Mouse (Mus musculus): ENCODE measurements around the gene Tdp2. TPM values are rescaled to one million over a fixed set of nuclear protein-coding genes. Genes with fewer than 3 reads are reported as not detected.
A peak's percentile ranks its signal among the peaks of the same experiment; 100 is the strongest.

The Tdp2 gene
- total RNA-seq (2021) (10 to 100 TPM; 16.7 to 20.7 TPM), polyA plus RNA-seq (2012; rRNA removed) (9.0 and 11.3 TPM in 2 replicates)
- long read RNA-seq, transcript Tdp2-201 (7 exons, 1,957 nt) = major isoform, 23 of 28 reads
- long read RNA-seq, partial matches to known transcripts = 0 of 28 reads
- long read RNA-seq, other reads (novel, unspliced or antisense) = 3 of 28 reads

DNA sequence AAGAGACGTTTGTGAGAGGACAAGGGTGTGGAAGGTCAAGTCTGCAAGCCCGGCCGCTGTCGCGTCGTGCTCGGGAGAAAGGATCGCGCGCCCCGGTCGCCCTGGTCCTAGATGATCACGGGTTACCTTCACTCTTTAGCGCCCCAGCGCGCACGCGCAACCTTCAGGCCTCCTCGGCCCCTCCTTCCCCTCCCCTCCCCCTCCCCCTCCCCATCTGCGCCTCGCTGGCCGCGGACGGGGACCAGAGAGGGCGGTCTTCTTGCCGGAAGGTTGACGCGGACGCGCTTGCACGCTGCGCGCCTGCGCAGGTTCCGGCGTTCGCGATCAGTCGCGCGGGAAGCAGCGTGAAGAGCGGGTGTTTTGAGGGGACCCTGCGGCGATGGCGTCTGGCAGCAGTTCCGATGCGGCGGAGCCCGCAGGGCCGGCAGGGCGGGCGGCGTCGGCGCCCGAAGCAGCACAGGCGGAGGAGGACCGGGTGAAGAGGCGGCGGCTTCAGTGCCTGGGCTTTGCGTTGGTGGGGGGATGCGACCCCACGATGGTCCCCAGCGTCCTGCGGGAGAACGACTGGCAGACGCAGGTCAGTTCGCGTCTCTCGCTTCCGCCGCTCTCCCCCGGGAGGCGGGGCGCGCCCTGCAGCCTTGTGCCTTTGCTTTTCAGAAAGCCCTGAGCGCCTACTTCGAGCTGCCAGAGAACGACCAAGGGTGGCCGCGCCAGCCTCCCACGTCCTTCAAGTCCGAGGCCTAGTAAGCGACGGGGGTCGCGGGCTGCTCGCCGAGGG, at the start of gene Tdp2, which contains the start of gene Acot13:
Gene Tdp2 (plus strand): TSS at position 327 of the 778 bp plus-strand sequence.
Gene Acot13 (minus strand): TSS at position 188 of the 778 bp plus-strand sequence.
- peak; percentile 96 for DNase-seq

DNA sequence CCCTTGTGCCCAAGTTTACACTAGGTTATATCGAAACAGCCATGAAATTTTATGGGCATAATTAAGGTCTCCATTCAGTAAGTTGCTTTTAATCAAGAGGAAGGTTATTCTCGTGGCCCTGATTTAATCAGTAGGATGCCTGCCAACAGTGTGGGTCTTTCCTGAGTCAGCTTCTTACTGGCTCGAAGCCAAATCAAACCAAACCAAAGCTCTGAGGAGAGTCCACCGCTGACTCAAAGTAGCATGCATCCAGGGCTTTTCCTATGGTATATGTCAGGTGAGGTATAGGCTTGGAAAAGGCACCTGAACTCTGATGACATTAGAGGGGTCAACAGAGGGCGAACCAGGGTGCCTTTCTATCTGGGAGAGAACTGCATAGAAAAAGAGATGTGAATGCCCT, 49.6 kb upstream of the Tdp2 start:
- DNase-seq = peak; percentile 87

DNA sequence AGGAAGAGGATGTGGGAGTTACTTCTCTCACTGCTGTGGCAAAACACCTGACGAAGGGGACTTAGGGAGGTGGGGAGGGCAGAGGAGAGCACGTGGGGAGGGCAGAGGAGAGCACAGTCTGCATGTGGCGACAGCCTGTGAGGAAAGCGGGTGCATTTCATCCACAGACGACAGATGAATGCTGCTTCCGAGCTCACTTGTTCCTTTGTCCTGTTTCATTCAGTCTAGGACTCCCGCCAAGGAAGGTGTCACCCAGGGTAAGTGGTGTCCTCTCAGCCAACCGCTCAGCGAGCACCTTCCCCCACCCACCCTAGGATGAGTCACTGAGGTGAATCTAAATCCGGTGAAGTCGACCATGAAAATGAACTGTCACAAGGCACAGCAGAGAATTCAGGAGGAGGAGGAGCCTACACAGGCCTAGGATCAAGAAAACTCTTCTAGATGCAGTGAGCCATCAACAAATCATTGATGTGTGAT, 45.4 kb upstream of the Tdp2 start:
- DNase-seq = peak; percentile 42

DNA sequence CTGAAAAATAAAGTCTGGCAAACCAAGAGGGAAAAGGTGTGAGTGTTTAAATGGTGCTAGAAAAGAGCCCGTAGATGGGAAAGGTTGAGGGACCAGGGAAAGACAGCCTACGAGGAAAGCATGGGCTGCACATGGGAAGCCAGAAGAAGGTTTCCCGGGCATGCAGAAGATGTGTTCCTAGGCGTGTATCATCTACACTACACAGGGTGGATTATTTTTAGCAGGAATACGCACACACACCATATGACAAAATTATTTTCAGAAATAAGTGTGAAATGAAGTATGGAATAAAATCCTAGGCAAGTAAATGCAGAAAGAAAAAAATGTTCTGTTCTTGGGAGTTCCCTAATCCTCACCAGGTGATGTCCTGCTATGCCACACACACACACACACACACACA, 44.0 kb upstream of the Tdp2 start:
- no peak for DNase-seq

DNA sequence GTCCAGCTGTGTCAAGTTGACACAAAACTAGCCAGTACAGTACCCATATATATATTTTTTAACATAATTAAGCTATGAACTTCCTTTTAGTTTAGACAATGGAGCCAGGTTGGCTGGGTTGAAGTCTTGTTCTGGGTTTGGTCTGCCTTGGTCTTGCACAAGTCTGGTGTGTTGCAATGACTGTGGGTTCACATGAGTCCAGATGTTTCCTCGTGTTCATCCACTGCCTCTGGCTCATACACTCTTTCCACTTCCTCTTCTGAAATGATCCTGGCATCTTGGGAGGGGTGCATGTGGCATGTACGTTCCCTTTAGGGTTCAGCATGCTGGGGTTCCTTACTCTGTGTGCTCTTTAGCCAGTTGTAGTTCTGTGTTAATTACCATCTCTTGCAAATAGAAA, 40.1 kb upstream of the Tdp2 start:
- DNase-seq = peak; percentile 61

DNA sequence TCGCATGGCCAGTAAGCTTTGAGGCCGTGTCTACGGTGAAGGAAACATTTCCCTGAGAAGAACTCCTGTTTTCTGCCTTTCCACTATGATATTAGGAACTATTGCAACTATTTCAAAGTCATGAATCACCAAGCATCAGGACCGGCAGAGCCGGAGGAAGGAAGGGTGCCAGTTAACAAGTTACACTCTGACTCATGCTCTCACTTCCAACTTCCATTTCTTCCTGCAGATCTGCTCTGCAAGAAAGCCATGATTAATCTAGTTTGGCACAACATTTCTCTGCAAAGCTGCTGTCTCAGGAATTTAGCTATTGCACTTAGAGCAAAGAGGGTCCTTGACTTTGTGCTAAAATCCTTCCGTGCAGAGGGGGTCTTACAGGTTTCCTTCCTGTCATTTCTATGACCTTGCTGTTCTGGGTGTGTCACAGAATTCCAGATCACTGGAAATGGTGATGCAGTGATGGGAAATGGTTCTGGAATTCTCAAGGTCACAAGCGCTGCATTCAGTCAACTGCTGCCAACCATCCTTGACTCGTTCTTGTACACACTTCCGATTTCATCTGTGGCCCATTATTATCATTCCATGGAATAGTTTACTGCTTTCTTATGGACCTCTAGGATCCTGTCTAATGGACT, 39.0 kb upstream of the Tdp2 start:
- DNase-seq = peak; percentile 64

DNA sequence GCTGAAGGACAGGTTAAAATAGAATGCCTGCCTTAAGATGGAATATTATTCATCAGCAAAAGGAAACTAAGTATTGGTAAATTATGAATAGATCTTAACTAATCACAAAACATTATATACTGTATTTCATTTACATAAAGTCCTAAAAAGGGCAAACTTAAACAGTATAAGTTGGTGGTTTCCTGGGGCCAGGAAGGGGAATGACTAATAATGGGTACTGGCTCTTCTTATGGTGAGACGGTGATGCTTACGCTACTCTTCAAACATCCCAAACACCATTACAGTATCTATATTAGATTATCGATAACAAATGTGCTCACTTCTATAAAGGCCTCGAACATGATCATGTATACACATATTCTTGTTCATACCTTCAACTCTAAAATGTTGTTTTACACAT, 32.8 kb upstream of the Tdp2 start:
- no peak for DNase-seq

DNA sequence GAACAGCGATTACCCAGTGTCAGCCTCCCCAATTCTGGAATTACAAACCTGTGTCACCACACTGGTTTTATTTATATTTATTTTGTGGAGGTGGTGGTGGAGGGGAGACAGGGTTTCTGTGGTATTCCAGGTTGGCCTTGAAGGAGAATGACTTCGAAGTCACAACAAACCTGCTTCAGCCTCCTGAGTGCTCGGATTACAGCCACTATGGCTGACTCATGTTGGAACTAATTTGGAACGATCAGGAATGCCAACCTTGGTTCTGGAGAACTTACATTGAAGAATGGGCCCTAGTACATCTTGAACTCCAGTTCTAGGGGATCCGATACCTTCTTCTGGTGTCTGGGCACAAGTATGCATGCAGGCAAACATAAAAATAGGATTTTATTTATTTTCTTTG, 32.1 kb upstream of the Tdp2 start:
- DNase-seq = peak; percentile 19

DNA sequence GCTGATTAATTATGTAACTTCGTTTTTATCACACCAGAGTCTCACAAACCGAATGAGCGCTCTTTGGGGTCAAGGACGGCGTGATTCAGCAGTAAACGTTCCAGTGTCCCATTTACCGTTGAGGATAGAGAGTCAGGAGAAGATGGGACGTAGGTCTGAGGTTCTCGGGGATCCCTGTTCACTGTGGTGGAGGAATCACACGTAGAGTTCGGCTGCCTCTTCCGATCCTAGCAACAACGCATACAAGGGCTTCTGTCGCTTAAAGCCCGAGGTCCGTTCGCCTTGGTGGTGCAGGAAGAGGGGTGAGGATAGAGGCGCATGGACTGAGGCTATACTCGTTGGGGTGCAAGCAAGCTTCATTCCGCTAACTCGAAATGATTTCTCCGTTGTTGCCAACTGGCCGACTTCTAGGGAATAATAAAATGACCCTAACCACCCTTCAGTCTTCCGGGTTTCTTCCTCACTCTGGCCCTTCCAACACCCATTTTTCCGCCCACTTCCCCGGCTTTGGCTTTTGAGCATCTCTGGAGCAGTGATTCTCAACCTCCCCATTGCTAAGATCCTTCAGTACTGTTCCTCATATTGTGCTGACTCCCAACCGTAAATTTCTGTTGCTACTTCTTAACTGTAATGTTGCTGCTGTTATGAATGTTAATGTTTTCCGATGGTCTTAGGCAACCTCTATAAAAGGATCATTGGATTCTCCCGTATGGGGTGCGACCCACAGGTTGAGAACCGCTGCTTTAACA, 31.4 kb upstream of the Tdp2 start:
- peak; percentile 88 for DNase-seq

DNA sequence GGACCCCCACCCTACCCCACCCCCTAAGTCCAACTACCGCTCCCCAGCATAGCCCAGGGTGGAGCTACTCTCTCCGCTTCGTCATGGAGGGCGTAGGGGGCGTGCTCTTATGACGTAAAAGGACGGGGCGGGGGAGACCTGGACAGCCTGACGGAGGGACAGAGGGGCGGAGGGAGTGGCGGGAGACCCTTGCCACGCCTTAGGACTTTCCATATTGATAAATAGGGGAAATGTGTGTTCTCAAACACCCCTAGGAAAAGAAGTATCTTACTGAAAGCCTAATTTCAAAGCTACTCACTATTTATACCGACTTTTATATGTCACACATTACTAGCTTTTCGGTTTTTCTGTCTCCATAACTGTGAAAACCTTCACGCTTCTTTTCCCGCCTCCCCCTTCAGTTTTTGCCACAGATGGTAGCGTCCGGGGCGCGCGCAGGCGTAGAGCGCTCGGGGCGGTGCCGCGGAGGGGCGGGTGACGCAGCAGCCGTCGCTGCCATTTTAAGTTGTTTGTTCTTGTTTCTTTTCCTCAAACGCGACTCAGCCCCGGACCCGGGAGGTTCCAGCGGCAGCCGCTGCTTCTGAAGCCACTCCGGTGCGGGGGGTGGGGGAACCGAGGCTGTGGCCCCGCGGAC, 30.7 kb upstream of the Tdp2 start:
- peak; percentile 99 for DNase-seq

DNA sequence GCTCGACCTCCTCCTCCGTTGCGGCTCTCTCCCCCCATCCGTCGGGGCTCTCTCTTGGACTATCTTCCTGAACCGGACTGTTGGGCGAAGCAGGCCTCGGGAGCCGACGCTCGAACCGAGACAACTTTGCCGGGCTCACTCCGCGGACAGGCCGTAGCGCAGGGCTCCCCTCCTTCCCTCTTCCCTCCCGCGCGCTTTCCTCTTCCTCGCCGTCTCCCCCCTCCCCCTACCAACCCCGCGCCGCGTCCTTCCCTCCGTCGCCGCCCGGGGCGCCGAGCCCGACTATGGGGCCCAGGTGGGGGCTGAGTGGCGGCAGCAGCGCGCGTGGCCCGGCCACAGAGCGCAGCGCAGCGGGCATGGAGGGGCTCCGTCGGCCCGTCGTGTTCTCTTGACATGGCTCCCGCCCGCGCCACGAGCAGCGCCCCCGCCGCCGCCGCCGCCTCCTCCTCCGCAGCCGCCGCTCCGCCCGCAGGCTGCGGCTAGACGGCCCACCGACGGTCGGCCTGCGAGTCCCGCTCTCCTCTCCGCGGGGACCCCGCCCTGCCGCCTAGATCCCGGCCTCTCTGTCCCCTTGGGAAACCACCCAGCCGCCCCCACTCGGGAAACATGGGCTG, 30.1 kb upstream of the Tdp2 start, which contains the start of gene BC005537:
Gene BC005537 (plus strand): TSS at position 350 of the 614 bp plus-strand sequence.
- DNase-seq = no peak

DNA sequence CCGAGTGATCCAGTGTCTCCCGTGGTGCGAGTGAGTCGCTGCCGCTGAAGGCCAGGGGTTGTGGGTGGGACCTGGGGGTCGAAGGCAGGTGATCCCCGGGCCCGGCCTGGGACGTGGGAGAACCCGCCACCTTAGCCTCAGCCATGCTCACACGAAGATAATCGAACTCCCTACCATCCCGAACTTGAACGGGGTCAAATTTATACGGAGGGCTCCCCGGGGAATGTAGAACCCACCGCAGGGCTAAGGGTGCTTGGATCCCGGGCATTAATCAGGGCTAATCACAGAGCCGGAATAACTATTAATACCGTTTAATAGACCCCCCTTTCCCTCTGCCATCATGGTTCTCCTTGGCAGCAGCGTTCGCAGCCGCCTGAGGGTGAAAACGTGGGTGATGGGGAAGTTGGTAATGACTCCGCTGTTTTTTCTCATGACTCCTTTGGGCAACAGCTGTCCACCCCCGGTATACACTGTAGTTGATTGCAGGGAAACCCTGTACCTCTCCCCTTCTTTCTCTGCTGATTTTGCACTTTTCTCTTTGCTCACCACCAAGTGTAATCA, 29.3 kb upstream of the Tdp2 start:
- peak; percentile 55 for DNase-seq

DNA sequence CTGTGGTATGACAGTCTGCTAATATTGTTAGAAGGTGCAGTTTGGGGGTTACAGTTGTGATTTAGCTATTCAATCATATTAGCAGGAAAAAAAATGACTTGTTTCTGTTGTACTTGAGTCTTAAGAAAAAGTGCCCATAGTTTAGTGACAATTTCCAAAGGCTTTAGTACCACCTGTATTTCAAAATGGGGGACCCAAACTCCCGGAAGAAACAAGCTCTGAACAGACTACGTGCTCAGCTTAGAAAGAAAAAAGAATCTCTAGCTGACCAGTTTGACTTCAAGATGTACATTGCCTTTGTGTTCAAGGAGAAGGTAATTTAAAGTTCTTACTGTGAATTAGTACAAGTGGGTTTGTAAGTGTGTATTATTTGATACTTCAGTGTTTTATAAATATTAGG, 28.3 kb upstream of the Tdp2 start:
- no peak for DNase-seq

DNA sequence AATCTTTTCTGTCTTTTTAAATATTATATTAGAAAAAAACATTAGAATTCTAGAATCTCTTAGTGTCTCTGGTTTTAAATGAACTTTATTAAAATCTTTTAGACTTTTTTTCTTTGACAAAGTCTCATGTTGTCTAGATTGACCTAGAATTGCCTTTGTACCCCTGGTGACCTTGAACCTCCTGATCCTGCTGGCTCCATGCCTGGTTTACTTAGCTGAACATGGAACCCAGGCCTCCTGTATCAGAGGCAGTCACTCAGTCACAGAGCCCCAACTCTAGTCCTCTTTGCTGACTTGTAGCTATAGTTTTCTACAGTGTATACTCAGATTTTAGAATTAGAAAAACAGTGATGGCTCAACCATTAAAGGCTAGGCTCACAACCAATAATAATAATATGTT, 25.4 kb upstream of the Tdp2 start:
- DNase-seq = peak; percentile 55

DNA sequence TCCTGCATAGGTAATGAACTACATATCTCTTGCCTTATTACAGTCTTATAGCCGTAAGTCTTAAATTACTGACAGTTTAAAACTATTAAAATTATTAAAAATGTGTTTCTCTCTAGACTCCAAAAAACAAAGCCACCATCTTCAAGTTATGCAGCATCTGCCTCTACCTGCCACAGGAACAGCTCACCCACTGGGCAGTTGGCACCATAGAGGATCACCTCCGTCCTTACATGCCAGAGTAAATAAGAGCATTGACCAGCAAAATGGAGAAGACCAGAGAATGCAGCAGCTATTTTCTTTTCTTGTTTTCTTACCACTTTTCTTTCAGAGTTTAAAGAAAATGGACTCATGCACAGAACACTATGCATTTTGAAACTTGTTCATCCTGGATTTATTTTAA, 19.0 kb upstream of the Tdp2 start:
- no peak for DNase-seq

DNA sequence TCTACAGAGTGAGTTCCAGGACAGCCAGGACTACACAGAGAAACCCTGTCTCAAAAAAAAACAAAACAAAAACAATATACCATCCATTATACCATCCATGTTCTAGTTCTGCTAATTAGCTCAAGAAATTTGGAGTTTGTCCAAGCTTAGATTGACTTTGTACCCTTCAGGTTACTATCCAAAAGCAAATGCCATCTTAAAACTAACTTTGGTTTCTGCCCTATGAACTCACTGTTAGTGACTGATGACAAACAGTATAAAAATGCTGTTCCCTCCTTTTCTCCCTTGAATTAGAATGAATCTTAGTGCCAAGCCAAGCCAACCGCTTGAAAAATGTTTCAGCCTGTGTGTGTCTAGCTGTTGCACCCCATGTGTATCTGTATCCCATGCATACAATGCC, 16.9 kb upstream of the Tdp2 start:
- DNase-seq = no peak

DNA sequence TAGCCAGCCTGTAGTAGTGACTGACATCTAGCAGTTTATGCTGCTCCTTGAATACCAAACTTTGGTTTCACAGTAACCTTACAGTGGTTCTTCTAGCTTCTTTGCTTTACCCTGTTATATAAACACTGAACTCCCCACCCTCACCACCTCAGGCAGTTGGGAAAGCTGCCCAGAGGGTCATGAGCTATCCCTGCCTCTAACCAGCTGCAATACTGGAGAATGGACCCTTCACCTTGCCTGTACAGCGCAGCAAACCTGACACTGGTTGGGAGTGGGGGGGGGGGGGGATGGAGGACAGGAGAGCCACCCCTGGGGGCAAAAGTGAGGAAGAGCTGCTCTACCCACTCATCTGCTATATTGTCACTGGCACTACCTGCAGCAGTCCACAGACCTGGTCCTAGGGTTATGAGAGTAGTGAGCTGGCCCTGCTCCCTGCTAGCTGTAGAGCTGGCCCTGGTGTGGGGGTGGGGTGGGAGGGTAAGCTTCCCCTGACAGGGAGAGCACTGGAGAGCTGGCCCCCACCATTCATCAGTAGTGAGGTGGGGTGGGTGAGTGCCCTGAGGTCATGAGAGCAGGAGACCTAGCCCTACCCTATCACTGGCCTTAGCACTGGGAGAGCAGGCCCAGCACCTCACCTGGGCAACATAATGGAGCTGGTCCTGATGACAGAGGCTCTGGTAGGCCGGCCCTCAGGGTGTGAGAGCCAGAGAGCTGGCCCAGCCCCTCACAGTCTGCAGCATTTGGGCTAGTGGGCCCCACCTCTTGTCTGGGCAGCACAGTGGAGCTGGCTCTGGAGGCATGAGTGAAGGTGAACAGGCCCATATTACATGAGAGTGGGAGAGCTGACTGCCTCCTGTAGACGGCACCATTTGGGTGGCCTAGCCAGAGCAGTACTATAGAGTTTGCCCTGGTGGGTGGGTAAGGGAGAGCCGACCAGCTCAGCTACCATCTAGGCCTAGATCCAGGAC, 15.1 kb upstream of the Tdp2 start:
- DNase-seq = no peak

DNA sequence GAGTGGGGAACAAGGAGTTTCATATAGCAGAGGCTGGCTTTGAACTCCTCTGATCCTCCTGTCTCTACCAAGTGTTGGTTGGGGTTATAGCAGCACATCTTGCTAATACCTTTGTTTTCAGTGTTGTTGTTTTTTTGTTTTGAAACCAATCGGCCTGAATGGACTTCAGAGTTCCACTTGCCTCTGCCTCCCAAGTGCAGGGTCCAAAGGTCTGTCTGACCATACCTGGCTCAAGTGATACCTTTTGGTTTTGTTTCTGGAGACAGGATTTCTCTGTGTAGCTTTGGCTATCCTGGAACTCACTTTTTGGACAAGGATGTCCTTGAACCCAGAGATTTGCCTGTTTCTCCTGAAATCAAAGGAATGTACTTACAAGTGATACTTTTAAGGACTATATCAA, 11.5 kb upstream of the Tdp2 start:
- no peak for DNase-seq

DNA sequence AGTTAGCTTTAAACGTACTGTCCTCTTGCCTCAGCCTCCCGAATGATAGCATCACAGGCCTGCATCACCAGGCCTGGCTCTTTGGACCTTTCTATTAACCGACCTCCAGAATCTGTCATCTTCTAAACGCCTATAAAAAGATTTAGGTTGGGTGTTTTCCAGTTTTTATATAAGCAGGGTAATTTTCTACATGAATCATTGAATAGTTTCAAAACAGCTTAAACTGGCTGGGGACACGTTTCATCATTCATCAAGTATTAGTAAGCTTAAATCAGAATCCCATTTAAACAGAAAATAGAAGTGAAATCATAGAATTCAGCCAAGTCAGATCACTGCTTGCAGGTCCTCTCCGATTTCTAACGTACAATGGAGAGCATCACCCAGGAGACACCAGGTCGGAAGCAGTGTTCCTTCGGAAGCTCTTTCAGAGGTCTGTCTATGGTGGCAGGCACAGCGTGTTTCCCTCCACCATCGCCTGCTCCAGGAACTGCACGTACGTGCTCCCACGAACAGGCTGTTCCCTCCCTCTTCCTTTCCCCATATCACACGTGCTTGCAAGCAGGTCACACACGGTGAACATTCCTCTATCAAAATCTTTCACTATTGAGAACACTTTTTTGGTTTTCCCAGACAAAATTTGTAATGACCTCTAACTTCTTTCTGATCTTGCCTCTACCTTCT, 8.7 kb upstream of the Tdp2 start:
- DNase-seq = no peak

Measured in adrenal gland, adult 2 months (tissue).